Mouse (Mus musculus) heart, postnatal 0 days (tissue): ENCODE measurements around the gene Nfe2l3.

ENCODE experiments used
- CTCF ChIP-seq: IDR thresholded peaks from 2 replicates; pipeline ENCODE4 v1.5.1; 2016; ENCODE audit warnings: antibody characterized with exemption, control low read depth, low read depth
- EP300 ChIP-seq: IDR thresholded peaks from 2 replicates; pipeline ENCODE4 v1.6.1; 2016; ENCODE audit warnings: antibody characterized with exemption, low read depth

DNA sequence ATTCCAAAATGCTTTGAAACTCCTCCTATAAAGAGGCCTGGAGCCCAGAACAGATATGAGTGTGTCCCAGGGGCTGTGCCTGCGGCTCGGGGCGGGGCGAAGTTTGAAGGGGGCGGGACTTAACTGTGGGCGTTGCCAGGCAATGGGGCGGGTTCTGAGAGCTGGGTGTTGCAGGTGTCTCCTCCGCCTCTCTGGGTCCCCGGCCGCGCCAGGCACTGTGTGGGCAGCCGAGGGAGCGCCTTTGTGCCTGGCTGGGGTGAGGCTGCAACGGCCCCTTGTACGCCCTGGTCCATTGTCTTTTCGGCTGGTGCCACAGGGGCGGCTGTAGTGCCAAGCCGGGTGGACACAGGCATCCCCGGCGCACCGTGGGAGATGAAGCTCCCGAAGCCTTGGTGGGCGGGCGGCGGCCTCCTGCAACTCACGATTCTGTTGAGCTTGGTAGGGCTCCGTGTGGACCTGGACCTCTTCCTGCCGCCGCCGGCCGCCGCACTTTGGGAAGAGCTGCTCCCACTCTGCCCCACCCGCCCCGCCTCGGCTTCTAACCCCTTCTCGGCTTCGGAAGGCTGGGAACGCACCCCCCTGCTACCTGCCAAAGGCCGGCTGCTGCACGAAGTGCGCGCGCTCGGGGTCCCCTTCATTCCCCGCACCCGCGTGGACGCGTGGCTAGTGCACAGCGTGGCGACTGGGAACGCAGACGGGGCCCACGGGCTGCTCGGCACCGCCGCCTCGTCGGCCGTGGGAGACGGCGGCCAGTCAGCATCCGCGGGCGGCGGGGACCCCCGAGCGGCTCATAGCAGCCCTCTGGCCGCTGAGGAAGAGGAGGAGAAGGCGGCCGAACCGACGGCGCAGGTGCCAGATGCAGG is at the start of gene Nfe2l3:
- no peak for TF ChIP-seq EP300
- TF ChIP-seq CTCF: no peak
